Mouse (Mus musculus) embryo, embryonic 10 days (tissue): ENCODE results near the gene Dmc1.

ENCODE experiments used
- DNase-seq: peaks from one replicate; pipeline ENCODE4 v3.0.0-alpha.2; 2015; ENCODE audit warnings: low spot score

Gene Dmc1

DNA sequence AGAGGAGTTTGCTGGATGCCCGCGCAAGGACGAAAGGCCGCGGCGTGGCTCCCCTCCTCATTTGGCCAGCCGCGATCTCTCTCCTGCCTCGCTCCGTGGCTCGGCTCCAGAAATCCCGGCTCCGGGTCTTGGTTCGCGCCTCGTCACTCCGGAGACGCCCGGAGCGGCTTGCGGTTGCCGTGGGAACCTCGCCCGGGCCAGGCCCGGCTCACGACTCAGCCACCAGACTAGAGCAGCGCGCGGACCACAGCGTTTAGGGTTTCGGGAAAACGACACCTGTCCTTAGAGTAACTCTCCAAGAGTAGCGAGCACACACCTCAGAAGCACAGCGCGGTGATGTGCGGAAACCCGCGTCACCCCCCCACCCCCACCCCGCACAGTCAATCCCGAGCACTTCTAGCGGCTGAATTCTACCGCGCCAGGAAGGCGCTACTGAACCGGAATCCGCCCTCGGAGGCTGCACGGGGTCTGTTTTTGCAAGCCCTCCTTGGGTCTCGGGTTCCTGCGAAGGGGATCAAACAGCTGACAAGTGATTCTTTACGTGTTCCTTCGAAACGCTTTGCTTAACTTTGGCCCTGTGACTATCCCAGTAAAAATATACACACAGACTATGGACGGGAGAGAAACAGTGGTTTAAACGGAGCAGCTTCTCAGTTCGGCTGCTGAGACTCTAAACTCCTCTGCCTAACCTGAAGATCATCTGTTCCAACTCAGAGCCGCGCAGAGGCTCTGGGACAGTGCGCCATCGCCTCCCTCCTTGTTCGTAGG lies 93.2 kb downstream of the Dmc1 start:
- peak; percentile 85 for DNase-seq
